In genomic region chr8:57532223-57532622, GRCm38 (mm10) we compare ENCODE assay signal across 12 mouse cellular contexts. TPM values are rescaled to one million over a fixed set of nuclear protein-coding genes. Genes with fewer than 3 reads are reported as not detected.
DNase-seq lines count a peak whose midpoint lies in the region; ATAC-seq lines count a peak whose summit lies in the region.
"Had no signal": no experiment of that assay in that cellular context is flagged by ENCODE, and none has a peak within 500 bp of the region (broad histone marks: within the 10 kb centered on the region; RNA-seq: fewer than 3 reads in every experiment).

No protein-coding gene starts in this region.

- no peak for ATAC-seq in erythroblast, adult 5-6 weeks (replicated peaks; ENCODE audit: low FRiP score, poor library complexity, severe bottlenecking)
- ATAC-seq: inflammation-experienced regulatory T-cells, adult 6 months had no signal

- peak; percentile 39 for DNase-seq in embryo, embryonic 10 days (ENCODE audit: low spot score)
- DNase-seq in embryo, embryonic 9.5 days (ENCODE audit: extremely low spot score): no peak
- peak; percentile 51 to 60 for DNase-seq in left cerebral cortex, postnatal 14 days (ENCODE audit: low spot score in 2 of 2)
- no peak for DNase-seq in left cerebral cortex, adult 18-20 months (ENCODE audit: low spot score in 2 of 2)
- DNase-seq in 416B (ENCODE audit: low read depth) (peak; percentile 64), adipocyte (ENCODE audit: low spot score) (peak; percentile 29)
- no peak for DNase-seq in ovary, postnatal 36 days (ENCODE audit: low spot score)
- DNase-seq: layer of hippocampus, adult 9-11 months; liver, embryonic 13.5 days; retina, postnatal 1 day had no signal

- intact Hi-C loops in left cerebral cortex, postnatal 14 days (cut with DNase I): loop anchor here (5.0 to 10.0 kb wide), 2 partner anchors 45 to 177 kb away; partner anchors contain the start of gene Sap30

RNA-seq across cellular contexts. Expression of gene Hmgb2, which starts 20.5 kb away (rescaled TPM):
- 10 to 100 TPM in 1 of 2 experiments, 1 to 10 TPM in 1; 4.6 to 10.7 TPM for total RNA-seq in left cerebral cortex, postnatal 14 days (2021)
- total RNA-seq in left cerebral cortex, adult 18-20 months (2021): 1 to 10 TPM; 2.8 to 5.2 TPM
- total RNA-seq in erythroblast, adult 5-6 weeks (2015; ENCODE audit: low replicate concordance): 217 and 220 TPM in 2 replicates
- total RNA-seq in erythroblast, adult 5-6 weeks (2017; ENCODE audit: low replicate concordance): 219 and 371 TPM in 2 replicates

RNA-seq across cellular contexts. Expression of gene Sap30, which starts 44.6 kb away (rescaled TPM):
- 10 to 100 TPM in 1 of 2 experiments, 1 to 10 TPM in 1; 7.3 to 10.5 TPM for total RNA-seq in left cerebral cortex, postnatal 14 days (2021)
- total RNA-seq in left cerebral cortex, adult 18-20 months (2021): 10 to 100 TPM; 12.2 to 14.3 TPM
- 13.8 and 19.9 TPM in 2 replicates for total RNA-seq in erythroblast, adult 5-6 weeks (2015; ENCODE audit: low replicate concordance)
- 13.5 and 35.7 TPM in 2 replicates for total RNA-seq in erythroblast, adult 5-6 weeks (2017; ENCODE audit: low replicate concordance)

Comparison
In these comparisons a context has a peak if more than half of its experiments do, and no peak if none do; other contexts are left out.
1. DNase-seq: peak in embryo, embryonic 10 days (single experiment), left cerebral cortex, postnatal 14 days (2 of 2), 416B (single experiment) and adipocyte (single experiment); none in embryo, embryonic 9.5 days (single experiment), left cerebral cortex, adult 18-20 months (0 of 2) and ovary, postnatal 36 days (single experiment).
2. RNA of gene Hmgb2, which starts 20.5 kb away (total RNA-seq): 217 to 371 TPM in erythroblast, adult 5-6 weeks; 4.6 to 10.7 TPM in left cerebral cortex, postnatal 14 days and 2.8 to 5.2 TPM in left cerebral cortex, adult 18-20 months; every median in the first group is over 10 times any median in the second.